Mouse (Mus musculus) stomach, postnatal 0 days (tissue): Measurements from ENCODE around the gene Fam181a.

Experiments used
- CTCF ChIP-seq: IDR thresholded peaks from 2 replicates; pipeline ENCODE4 v1.5.1; 2016; ENCODE audit warnings: antibody characterized with exemption, low read depth, mild to moderate bottlenecking, moderate library complexity
- EP300 ChIP-seq: optimal IDR thresholded peaks from 2 replicates; pipeline ENCODE3; 2016; ENCODE audit warnings: antibody characterized with exemption

DNA sequence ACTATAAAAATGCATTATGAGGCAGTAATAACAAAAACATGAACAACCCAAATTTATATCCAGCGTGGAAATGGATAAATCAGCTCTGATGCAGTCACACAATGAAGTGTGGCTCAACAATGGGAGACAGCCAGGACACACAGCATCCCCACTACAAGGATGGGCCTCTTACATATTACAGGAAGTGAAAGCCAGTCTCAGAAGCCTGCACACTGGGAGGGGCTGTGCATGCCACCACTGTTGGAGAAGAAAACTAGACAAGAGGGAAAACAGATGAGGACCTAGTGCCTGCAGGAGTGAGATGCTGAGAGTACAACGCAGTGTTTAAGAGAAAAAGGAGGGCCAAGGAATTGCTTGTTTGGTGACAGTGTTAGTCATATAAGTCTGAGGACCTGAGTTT, 37.0 kb upstream of the Fam181a start:
- TF ChIP-seq CTCF (no peak), EP300 (no peak)
